Comparison of ENCODE assay signal across 9 mouse cellular contexts in genomic region chr1:119503808-119504207, GRCm38 (mm10). TPM values are rescaled to one million over a fixed set of nuclear protein-coding genes. Genes with fewer than 3 reads are reported as not detected.
DNase-seq lines count a peak whose midpoint lies in the region; ATAC-seq and TF ChIP-seq lines count a peak whose summit lies in the region.
"Had no signal": no experiment of that assay in that cellular context is flagged by ENCODE, and none has a peak within 500 bp of the region (broad histone marks: within the 10 kb centered on the region; RNA-seq: fewer than 3 reads in every experiment).

No protein-coding gene starts in this region.

- H3K4me3 ChIP-seq in lung, adult 2 months (replicated peaks; ENCODE audit: extremely low read depth, low read depth, low read length) = peak overlapping the region; percentile 81
- H3K4me3 ChIP-seq in embryonic facial prominence, embryonic 14.5 days (ENCODE audit: low read depth, low read length) = peak overlapping the region; percentile 78
- H3K4me3 ChIP-seq in limb, embryonic 10.5 days = peak overlapping the region; percentile 83
- H3K4me3 ChIP-seq in neural tube, embryonic 15.5 days (replicated peaks) = peak overlapping the region; percentile 81

- H3K27ac ChIP-seq in embryonic facial prominence, embryonic 14.5 days (replicated peaks; ENCODE audit: low read depth, low read length) = no peak overlapping the region
- H3K27ac ChIP-seq in limb, embryonic 10.5 days = peak overlapping the region; percentile 87
- peak overlapping the region; percentile 11; the same call in 1 of the 2 replicates for H3K27ac ChIP-seq in neural tube, embryonic 15.5 days (replicated peaks)

- peaks cover 5% of the 10 kb centered on the region; the same call in 1 of the 2 replicates for H3K36me3 ChIP-seq in embryonic facial prominence, embryonic 14.5 days (ENCODE audit: control insufficient read depth, insufficient read depth, low read length)
- peaks cover 15% of the 10 kb centered on the region for H3K36me3 ChIP-seq in limb, embryonic 10.5 days
- no peaks in the 10 kb centered on the region for H3K36me3 ChIP-seq in neural tube, embryonic 15.5 days

- H3K9ac ChIP-seq in embryonic facial prominence, embryonic 14.5 days (ENCODE audit: low read depth, low read length) = peak overlapping the region; percentile 85
- H3K9ac ChIP-seq in neural tube, embryonic 15.5 days (replicated peaks) = peak overlapping the region; percentile 79

- peaks cover 16% of the 10 kb centered on the region for H3K4me1 ChIP-seq in lung, adult 2 months (ENCODE audit: control insufficient read depth, insufficient read depth, low read length)
- H3K4me1 ChIP-seq in embryonic facial prominence, embryonic 14.5 days (ENCODE audit: control insufficient read depth, insufficient read depth, low read length) = peaks cover 19% of the 10 kb centered on the region
- H3K4me1 ChIP-seq in limb, embryonic 10.5 days = peaks cover 40% of the 10 kb centered on the region
- H3K4me1 ChIP-seq in neural tube, embryonic 15.5 days = peaks cover 29% of the 10 kb centered on the region

- TF ChIP-seq POLR2A in lung, adult 2 months (IDR thresholded peaks at IDR 0.05; ENCODE audit: borderline replicate concordance, extremely low read depth, low read depth, low read length) = no peak

- peak overlapping the region; percentile 84 for H3K4me2 ChIP-seq in embryonic facial prominence, embryonic 14.5 days (ENCODE audit: low read depth, low read length)
- peak overlapping the region; percentile 86 for H3K4me2 ChIP-seq in neural tube, embryonic 15.5 days

- 3% methylated on average over 5 of the region's 5 CpGs for WGBS in lung, adult 2 months
- 16% methylated on average over 5 of the region's 5 CpGs for WGBS in embryonic facial prominence, embryonic 14.5 days
- WGBS in limb, embryonic 10.5 days = 26% methylated on average over 5 of the region's 5 CpGs
- WGBS in neural tube, embryonic 15.5 days = 27% methylated on average over 5 of the region's 5 CpGs

- no peak for DNase-seq in lung, adult 2 months
- DNase-seq in lung, adult 18-20 months = no peak
- no peak for DNase-seq in embryonic facial prominence, embryonic 14.5 days (ENCODE audit: low spot score)
- no peak for DNase-seq in limb, embryonic 10.5 days (ENCODE audit: low spot score)
- no peak for DNase-seq in frontal cortex, adult 2 months (ENCODE audit: extremely low spot score in 1 of 2, low spot score in 1 of 2)
- no peak for DNase-seq in spleen, adult 18-20 months
- no peak for DNase-seq in urinary bladder, postnatal 10 days (ENCODE audit: low spot score)
- DNase-seq: cerebellum, adult 9-11 months had no signal

- no peaks in the 10 kb centered on the region for H3K27me3 ChIP-seq in embryonic facial prominence, embryonic 14.5 days (replicated peaks; ENCODE audit: control insufficient read depth, insufficient read depth, low read length)
- H3K27me3 ChIP-seq in limb, embryonic 10.5 days (ENCODE audit: low read depth, poor library complexity, severe bottlenecking) = 0 out of 2 replicates have a peak, but pooled peaks cover 8% of the 10 kb centered on the region
- no peaks in the 10 kb centered on the region for H3K27me3 ChIP-seq in neural tube, embryonic 15.5 days (replicated peaks)

- H3K9me3 ChIP-seq in embryonic facial prominence, embryonic 14.5 days (ENCODE audit: control insufficient read depth, low read length) = no peaks in the 10 kb centered on the region
- H3K9me3 ChIP-seq in limb, embryonic 10.5 days (replicated peaks) = no peaks in the 10 kb centered on the region
- H3K9me3 ChIP-seq in neural tube, embryonic 15.5 days (replicated peaks) = no peaks in the 10 kb centered on the region

- no peak for TF ChIP-seq CTCF in lung, adult 2 months (IDR thresholded peaks at IDR 0.05; ENCODE audit: insufficient read depth, low read length)

- ATAC-seq in embryonic facial prominence, embryonic 14.5 days (ENCODE audit: low read depth) = no peak
- no peak for ATAC-seq in neural tube, embryonic 15.5 days (ENCODE audit: low FRiP score)

RNA-seq across cellular contexts. Expression of gene Ralb, which starts 0.8 kb away (rescaled TPM):
- polyA plus RNA-seq in lung, adult 2 months (2012; rRNA removed) = 47.9 and 54.1 TPM in 2 replicates
- polyA plus RNA-seq in embryonic facial prominence, embryonic 14.5 days (2014; fragmentation: Nextera tagmentation; extraction: Ambion mirVana) = 96.8 and 114 TPM in 2 replicates
- 106 and 112 TPM in 2 replicates for polyA plus RNA-seq in limb, embryonic 10.5 days (2016; fragmentation: Nextera tagmentation; extraction: Ambion mirVana)
- 65.3 and 83.4 TPM in 2 replicates for polyA plus RNA-seq in neural tube, embryonic 15.5 days (2015; fragmentation: Nextera tagmentation; extraction: Ambion mirVana)
- polyA plus RNA-seq in frontal cortex, adult 2 months (2012; rRNA removed) = 27.7 and 29.6 TPM in 2 replicates

RNA-seq across cellular contexts. Expression of gene Tmem185b, which starts 22.2 kb away (rescaled TPM):
- 20.6 and 29.5 TPM in 2 replicates for polyA plus RNA-seq in lung, adult 2 months (2012; rRNA removed)
- 25.3 and 25.8 TPM in 2 replicates for polyA plus RNA-seq in embryonic facial prominence, embryonic 14.5 days (2014; fragmentation: Nextera tagmentation; extraction: Ambion mirVana)
- 20.7 and 20.9 TPM in 2 replicates for polyA plus RNA-seq in limb, embryonic 10.5 days (2016; fragmentation: Nextera tagmentation; extraction: Ambion mirVana)
- 17.5 and 18.6 TPM in 2 replicates for polyA plus RNA-seq in neural tube, embryonic 15.5 days (2015; fragmentation: Nextera tagmentation; extraction: Ambion mirVana)
- polyA plus RNA-seq in frontal cortex, adult 2 months (2012; rRNA removed) = 11.7 and 12.8 TPM in 2 replicates
